Mouse (Mus musculus) ES-E14 (cell line): Measurements from ENCODE around the gene Slc25a54.

Experiments used
- HCFC1 ChIP-seq: IDR thresholded peaks from 2 replicates; pipeline ENCODE4 v1.6.1; 2012; ENCODE audit warnings: low read length, inconsistent platforms, borderline replicate concordance; ENCODE audit not compliant: insufficient read depth
- ZC3H11A ChIP-seq: IDR thresholded peaks from 2 replicates; pipeline ENCODE4 v1.6.1; 2012; ENCODE audit warnings: low read depth, mild to moderate bottlenecking, inconsistent platforms, low read length, borderline replicate concordance
- ZNF384 ChIP-seq: IDR thresholded peaks from 2 replicates; pipeline ENCODE4 v1.6.1; 2012; ENCODE audit warnings: low read depth, low read length, inconsistent platforms

- TF ChIP-seq HCFC1 (no peak), ZNF384 (no peak), ZC3H11A (no peak)
These were observed 45.3 kb downstream of the Slc25a54 start for GRCm38 (mm10) chr3:109125531-109125930.
